Mouse (Mus musculus) liver, postnatal 0 days (tissue): ENCODE measurements at regions not wholly inside any gene's neighbourhood (a gene's known extent, or its start where the extent isn't known, plus 50 kb on each side); places are given as distances from the start of the nearest gene placed in this dataset.

Experiments used
- CTCF ChIP-seq: sonication (generic); IDR thresholded peaks from 2 replicates; pipeline ENCODE4 v1.5.1; 2016; ENCODE audit warnings: antibody characterized with exemption, low read depth
- EP300 ChIP-seq: IDR thresholded peaks from 2 replicates; pipeline ENCODE4 v1.6.1; 2016; ENCODE audit warnings: antibody characterized with exemption, low read depth, mild to moderate bottlenecking

GRCm38 (mm10) chr8:107881851-107882250, 60.6 kb upstream of the Zfhx3 start:
- peak; percentile 72 for TF ChIP-seq CTCF
- TF ChIP-seq EP300: no peak
